ENCODE assay signal across 8 mouse cellular contexts in the genomic region with DNA sequence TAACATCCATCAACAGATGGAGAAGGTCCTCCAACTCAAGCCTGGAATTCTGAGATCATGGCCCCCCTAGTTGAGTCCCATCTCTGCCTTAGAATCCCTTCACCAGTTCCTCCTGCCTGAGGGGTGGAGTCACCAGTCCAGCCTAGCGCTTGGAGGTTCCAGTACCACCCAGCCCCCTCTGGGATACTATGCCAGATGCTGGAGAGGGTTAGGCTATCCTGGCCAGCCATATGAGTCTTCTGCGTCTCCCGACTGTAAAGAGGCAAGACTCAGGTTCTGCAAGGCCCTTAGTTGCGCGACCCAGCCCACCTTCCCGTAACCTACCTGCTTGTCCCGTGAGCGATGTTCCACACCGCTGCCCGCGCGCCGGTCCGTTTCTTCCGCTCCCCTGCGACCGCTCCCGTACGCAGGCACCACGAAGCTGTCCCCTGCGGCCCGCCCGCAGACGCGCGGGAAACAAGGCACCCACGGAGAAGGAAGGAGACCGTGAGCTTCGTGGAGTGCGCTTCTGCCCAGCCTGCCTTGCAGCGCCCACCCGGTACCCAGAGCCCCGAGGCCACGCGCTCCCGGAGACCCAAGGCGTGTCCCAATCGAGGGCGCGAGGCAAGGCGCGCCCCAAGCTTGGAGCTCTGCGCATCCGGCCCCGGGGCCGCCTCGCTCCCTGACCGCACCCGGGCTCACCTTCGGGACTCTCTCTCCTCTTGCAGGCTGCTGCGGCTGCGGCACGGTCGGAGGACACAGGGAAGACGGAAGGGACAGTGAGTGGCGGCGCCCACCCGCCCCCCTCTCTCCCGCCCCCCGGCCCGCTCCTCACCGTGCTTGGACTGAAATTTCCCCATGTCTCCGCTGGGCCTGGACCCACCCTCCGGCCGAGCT. TPM values are rescaled to one million over a fixed set of nuclear protein-coding genes. Genes with fewer than 3 reads are reported as not detected.
A peak's percentile ranks its signal among the peaks of the same experiment; 100 is the strongest.
DNase-seq lines count a peak whose midpoint lies in the region; ATAC-seq and TF ChIP-seq lines count a peak whose summit lies in the region.

No protein-coding gene starts in this region.

- H3K36me3 ChIP-seq in heart, embryonic 14.5 days (ENCODE audit: control insufficient read depth, insufficient read depth, low read length) = no peaks in the 10 kb centered on the region
- peaks cover 28% of the 10 kb centered on the region for H3K36me3 ChIP-seq in limb, embryonic 12.5 days
- no peaks in the 10 kb centered on the region for H3K36me3 ChIP-seq in neural tube, embryonic 13.5 days

- intact Hi-C loops in left cerebral cortex, adult 2 months (cut with DNase I) = no loop called here

- no peaks in the 10 kb centered on the region for H3K9me3 ChIP-seq in heart, embryonic 14.5 days (ENCODE audit: control insufficient read depth, low read length)
- no peaks in the 10 kb centered on the region for H3K9me3 ChIP-seq in limb, embryonic 12.5 days
- no peaks in the 10 kb centered on the region for H3K9me3 ChIP-seq in neural tube, embryonic 13.5 days

- no peak overlapping the region for H3K27ac ChIP-seq in left cerebral cortex, adult 2 months
- H3K27ac ChIP-seq in brown adipose tissue, adult 24 weeks (replicated peaks; ENCODE audit: low read depth, low read length) = no peak overlapping the region
- H3K27ac ChIP-seq in heart, embryonic 14.5 days (replicated peaks in 1 of 2; ENCODE audit: control insufficient read depth in 1 of 2, insufficient read depth in 1 of 2, low read depth in 2 of 2, low read length in 2 of 2) = no peak overlapping the region
- peak overlapping the region; percentile 73 for H3K27ac ChIP-seq in limb, embryonic 12.5 days
- H3K27ac ChIP-seq in neural tube, embryonic 13.5 days (replicated peaks) = no peak overlapping the region

- WGBS in heart, embryonic 14.5 days = 2% methylated on average over 55 of the region's 65 CpGs
- WGBS in limb, embryonic 12.5 days = under 1% methylated on average over 62 of the region's 65 CpGs
- WGBS in neural tube, embryonic 13.5 days = under 1% methylated on average over 55 of the region's 65 CpGs

- TF ChIP-seq CTCF in left cerebral cortex, adult 2 months (IDR thresholded peaks at IDR 0.05) = no peak

- 0 out of 2 replicates have a peak, but pooled peaks have one; percentile 3 for ATAC-seq in heart, embryonic 14.5 days (ENCODE audit: insufficient number of reproducible peaks, insufficient read depth, low FRiP score, low read depth)
- peak; percentile 54 for ATAC-seq in limb, embryonic 12.5 days (ENCODE audit: insufficient number of reproducible peaks, insufficient read depth, low FRiP score, low TSS enrichment, low read depth)
- ATAC-seq in neural tube, embryonic 13.5 days (ENCODE audit: low read depth) = peak; percentile 85

- peaks cover 29% of the 10 kb centered on the region; the same call in 1 of the 2 replicates for H3K27me3 ChIP-seq in heart, embryonic 14.5 days (ENCODE audit: control insufficient read depth, insufficient read depth, low read length)
- peaks cover 19% of the 10 kb centered on the region for H3K27me3 ChIP-seq in limb, embryonic 12.5 days
- H3K27me3 ChIP-seq in neural tube, embryonic 13.5 days = peaks cover 27% of the 10 kb centered on the region

- peak overlapping the region; percentile 77 for H3K9ac ChIP-seq in heart, embryonic 14.5 days (ENCODE audit: low read length)
- H3K9ac ChIP-seq in limb, embryonic 12.5 days (replicated peaks) = peak overlapping the region; percentile 89
- peak overlapping the region; percentile 75 for H3K9ac ChIP-seq in neural tube, embryonic 13.5 days

- H3K4me1 ChIP-seq in brown adipose tissue, adult 24 weeks (ENCODE audit: control insufficient read depth, insufficient read depth, insufficient read length, low read length) = no peaks in the 10 kb centered on the region
- H3K4me1 ChIP-seq in heart, embryonic 14.5 days (ENCODE audit: control insufficient read depth in 2 of 2, insufficient read depth in 2 of 2, low read length in 2 of 2) = peaks cover 7 to 10% of the 10 kb centered on the region in 2 experiments; a peak in 2 of 4 replicates
- H3K4me1 ChIP-seq in limb, embryonic 12.5 days (replicated peaks) = peaks cover 34% of the 10 kb centered on the region
- 0 out of 2 replicates have a peak, but pooled peaks cover 9% of the 10 kb centered on the region for H3K4me1 ChIP-seq in neural tube, embryonic 13.5 days (replicated peaks)

- H3K4me2 ChIP-seq in heart, embryonic 14.5 days (ENCODE audit: low read length) = peak overlapping the region; percentile 96
- H3K4me2 ChIP-seq in limb, embryonic 12.5 days = peak overlapping the region; percentile 90
- H3K4me2 ChIP-seq in neural tube, embryonic 13.5 days = peak overlapping the region; percentile 90

- DNase-seq in left cerebral cortex, adult 2 months (ENCODE audit: extremely low spot score in 1 of 2, low spot score in 2 of 2) = peak in 1 of 2 experiments; percentile 13
- no peak for DNase-seq in left cerebral cortex, adult 8-10 months (ENCODE audit: low spot score in 2 of 2)
- DNase-seq in layer of hippocampus, postnatal 14 days (ENCODE audit: low spot score in 2 of 2) = no peak
- no peak for DNase-seq in frontal cortex, postnatal 14 days (ENCODE audit: low spot score in 2 of 2)

- H3K4me3 ChIP-seq in left cerebral cortex, adult 2 months = peak overlapping the region; percentile 48
- H3K4me3 ChIP-seq in brown adipose tissue, adult 24 weeks (ENCODE audit: insufficient read depth, low read depth, low read length) = peak overlapping the region; percentile 69
- peak overlapping the region; percentile 72 for H3K4me3 ChIP-seq in heart, embryonic 14.5 days (ENCODE audit: control insufficient read depth in 1 of 2, insufficient read depth in 1 of 2, low read depth in 1 of 2, low read length in 2 of 2)
- H3K4me3 ChIP-seq in limb, embryonic 12.5 days (replicated peaks) = peak overlapping the region; percentile 74
- H3K4me3 ChIP-seq in neural tube, embryonic 13.5 days = peak overlapping the region; percentile 62

RNA-seq across cellular contexts. Expression of gene Nkd2, which starts 0.6 kb away (rescaled TPM):
- 1 to 10 TPM; 3.3 TPM for total RNA-seq in left cerebral cortex, adult 2 months (2021)
- total RNA-seq in left cerebral cortex, adult 8-10 months (2022) = 1 to 10 TPM; 2.6 to 3.4 (median 3.2) TPM
- polyA plus RNA-seq in brown adipose tissue, adult 24 weeks (2012; ENCODE audit: insufficient read depth, insufficient read length, missing spikeins) = 0.44 and 0.54 TPM in 2 replicates
- polyA plus RNA-seq in heart, embryonic 14.5 days (2014; fragmentation: Nextera tagmentation; extraction: Ambion mirVana) = 2.4 and 3.3 TPM in 2 replicates
- 57.5 and 61.6 TPM in 2 replicates for polyA plus RNA-seq in limb, embryonic 12.5 days (2016; fragmentation: Nextera tagmentation; extraction: Ambion mirVana)
- 8.7 and 9.8 TPM in 2 replicates for polyA plus RNA-seq in neural tube, embryonic 13.5 days (2015; fragmentation: Nextera tagmentation; extraction: Ambion mirVana)
- 10 to 100 TPM; 13.7 to 14.1 TPM for total RNA-seq in layer of hippocampus, postnatal 14 days (2021)

Comparison
In these comparisons a context has a peak if more than half of its experiments do, and no peak if none do; other contexts are left out.
1. ATAC-seq: peak in every context shown above with its lines; median percentile 85 in neural tube, embryonic 13.5 days; 54 in limb, embryonic 12.5 days; 3 in heart, embryonic 14.5 days.